Mouse (Mus musculus) gastrocnemius, postnatal 14 days (tissue): ENCODE measurements around the gene Gm21976. TPM values are rescaled to one million over a fixed set of nuclear protein-coding genes. Genes with fewer than 3 reads are reported as not detected.

Experiments used
- DNase-seq: peaks from one replicate; pipeline ENCODE4 v3.0.0; 2021; ENCODE audit warnings: mixed read lengths
- intact Hi-C: fragments of 180-260 bp; cut with DNase I; formaldehyde crosslinking; loops from one replicate; pipeline ENCODE4 v1.15.1; 2025; ENCODE audit warnings: low total_unique reads
- total RNA-seq, 2 experiments: library from RNA; stranded (reverse); gene quantifications; 2 replicates each; pipeline ENCODE4 v1.2.3; 2021

Gene Gm21976
- total RNA-seq, 2 experiments from 2014 or later: not detected

DNA sequence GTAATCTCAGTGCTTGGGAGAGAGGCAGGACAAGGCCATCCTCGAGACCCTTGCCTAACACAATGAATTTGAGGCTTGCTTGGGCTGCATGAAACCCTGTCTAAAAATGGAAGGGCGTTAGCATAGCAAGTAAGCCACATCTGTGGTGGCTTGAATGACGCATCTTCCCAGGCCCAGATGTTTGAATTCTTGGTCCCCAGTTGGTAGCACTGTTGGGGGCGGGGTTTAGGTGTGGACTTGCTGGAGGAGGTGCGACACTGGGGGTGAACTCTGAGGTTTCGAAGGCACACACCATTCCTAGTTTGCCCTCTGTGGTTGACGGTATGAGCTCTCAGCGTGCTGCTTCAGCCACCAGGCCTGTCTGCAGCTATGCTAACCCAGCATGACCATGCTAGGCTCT, 12.0 kb downstream of the Gm21976 start:
- intact Hi-C loops: no loop called here
- no peak for DNase-seq

DNA sequence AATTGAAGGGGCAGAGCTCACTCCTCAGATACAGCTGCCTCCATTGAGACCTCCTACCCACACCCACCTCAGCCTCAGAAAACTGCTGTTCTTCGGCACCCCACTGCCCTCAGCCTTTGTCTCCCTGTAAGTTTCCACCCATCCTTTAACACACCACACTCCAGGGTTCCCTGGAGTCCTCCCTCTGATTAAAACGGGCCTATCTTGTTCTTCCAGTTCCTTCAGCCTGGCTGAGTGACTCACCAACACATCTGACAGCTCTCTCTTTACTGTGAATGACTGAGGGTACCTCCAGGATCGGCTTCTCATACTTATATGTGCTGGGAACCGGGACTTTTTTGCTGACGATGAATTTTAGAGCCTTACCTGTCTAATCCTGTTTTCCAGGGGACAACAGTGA, 16.4 kb downstream of the Gm21976 start:
- DNase-seq: no peak

DNA sequence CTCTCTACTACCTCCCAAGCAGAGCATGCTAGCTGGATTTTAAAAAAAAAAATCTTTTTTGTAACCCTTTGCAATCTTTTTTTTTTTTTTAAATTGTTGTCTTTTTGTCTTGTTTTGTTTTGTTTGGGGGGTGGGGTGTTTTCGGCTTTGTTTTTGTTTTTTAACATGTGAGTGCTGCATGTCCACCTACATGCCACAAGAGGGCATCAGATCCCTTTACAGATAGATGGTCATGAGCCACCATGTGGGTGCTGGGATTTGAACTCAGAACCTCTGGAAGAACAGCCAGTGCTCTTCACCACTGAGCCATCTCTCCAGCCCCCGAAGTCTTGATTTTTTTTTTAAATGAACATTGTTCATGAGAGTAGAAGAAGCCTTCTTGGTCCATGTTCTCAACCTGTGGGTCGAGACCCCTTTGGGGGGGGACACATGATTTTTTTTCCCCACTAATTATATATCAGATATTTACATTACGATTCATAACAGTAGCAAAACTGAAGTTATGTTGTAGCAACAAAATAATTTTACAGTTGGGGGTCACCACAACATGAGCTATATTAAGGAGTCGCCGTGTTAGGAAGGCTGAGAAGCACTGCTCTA, 18.3 kb downstream of the Gm21976 start:
- intact Hi-C loops: no loop called here
- DNase-seq: no peak

More for the DNA sequence above, 16.4 kb downstream of the Gm21976 start:
- intact Hi-C loops: no loop called here

DNA sequence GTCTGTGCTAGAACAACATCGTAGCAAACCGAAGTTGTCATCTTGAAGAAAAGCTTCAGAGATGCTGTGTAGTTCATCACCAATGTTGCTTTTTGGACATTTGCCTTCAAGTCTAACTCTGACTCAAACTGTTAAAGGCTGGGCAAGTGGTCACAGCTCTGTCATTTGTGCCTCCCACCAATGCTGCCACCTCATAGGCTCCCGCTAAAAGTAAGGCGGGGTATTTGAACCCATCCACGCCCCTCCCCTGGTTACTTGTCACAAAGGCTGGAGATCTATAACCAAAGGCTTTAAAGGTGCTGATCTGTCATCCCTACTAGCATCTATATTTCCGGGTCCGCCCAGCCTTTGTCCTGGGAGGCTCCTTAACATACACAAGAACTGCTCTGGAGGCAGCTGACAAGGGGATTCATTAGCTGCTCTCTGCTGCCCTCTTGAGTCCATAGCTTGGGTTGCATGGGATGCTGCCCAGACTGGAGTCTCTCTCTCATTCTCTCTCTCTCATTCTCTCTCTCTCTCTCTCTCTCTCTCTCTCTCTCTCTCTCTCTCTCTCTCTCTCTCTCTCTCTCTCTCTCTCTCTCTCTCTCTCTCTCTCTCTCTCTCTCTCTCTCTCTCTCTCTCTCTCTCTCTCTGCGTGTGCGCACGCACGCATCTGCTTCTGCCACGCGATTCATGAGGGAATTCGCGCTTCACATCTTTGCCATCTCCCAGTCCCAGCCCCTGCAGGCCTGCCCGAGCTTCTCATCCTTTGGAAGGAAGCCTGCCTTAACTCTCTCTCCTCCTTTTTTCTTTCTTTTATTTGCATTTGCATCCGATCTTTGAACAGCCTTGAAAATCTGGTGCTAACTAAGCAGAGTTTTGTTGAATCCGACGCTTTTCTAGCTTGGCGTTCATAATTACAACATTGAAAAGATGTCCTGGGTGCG, 19.4 kb downstream of the Gm21976 start:
- peak; percentile 54 for DNase-seq
- intact Hi-C loops: no loop called here

DNA sequence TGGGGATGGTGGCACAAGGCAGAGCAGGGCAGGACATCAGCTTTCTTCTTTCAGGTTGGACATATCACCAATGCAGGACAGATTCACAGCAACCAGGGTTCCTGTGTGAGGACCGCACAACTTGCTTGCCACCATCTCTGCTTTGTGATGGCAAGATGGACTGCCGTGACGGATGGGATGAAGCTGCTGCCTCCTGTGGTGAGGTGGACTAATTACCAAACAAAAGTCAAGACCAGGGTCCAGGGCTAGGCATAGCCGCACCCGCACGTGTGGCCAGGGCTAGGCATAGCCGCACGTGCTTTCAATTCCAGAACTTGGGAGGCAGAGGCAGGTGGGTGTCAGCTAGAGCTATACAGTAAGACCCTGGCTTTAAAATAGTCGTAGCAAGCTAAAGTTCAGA, 25.6 kb downstream of the Gm21976 start:
- intact Hi-C loops: no loop called here

DNA sequence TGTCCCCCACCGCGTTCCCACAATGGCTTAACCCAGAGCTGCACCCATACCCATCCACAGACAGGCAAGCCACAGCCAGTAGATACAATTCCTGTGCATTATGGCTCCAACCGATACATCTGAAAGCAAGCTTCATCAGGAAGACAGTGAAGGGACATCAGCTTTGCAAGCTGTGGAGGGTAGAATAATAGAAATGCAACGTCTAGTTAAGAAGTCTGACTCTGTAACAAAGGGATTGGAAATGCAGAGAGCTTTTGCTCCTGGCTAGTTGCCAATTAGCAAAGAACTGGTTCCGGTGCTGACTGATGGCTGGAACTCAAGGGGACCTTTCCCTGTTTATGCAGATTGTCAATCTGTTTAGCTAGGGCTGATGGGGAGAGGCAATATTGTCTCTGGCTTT, 26.7 kb downstream of the Gm21976 start:
- intact Hi-C loops: no loop called here
- DNase-seq: no peak

More for the DNA sequence above, 25.6 kb downstream of the Gm21976 start:
- no peak for DNase-seq

DNA sequence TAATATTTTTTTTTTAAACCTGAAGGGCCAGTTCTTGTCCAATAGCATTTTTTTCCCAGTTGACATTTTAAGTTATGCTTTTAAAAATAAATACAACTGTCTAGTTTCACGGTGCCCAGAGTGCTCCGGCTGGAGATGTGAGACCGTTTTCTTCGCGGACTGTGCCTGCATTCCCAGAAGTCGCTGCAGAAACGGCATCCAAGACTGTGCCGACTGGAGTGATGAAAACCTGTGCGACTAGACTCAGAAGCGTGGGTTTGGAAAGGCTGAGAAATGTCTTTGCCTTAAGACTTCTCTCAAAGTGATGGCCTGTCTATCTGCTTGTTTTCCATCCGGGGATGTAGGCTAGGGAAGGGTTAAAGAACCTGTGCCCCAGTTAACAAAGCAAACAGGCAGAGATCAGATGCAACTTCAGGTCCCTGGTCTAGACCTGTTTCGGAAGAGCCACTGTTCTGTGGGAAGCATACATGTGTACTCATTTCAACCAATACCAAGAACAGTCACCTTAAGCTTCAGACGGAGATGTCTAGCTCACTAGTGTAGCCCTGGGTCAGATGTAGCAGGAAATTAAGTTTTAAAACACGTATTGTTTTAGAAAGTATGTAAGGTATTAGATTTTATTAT, 27.3 kb downstream of the Gm21976 start:
- intact Hi-C loops: no loop called here

DNA sequence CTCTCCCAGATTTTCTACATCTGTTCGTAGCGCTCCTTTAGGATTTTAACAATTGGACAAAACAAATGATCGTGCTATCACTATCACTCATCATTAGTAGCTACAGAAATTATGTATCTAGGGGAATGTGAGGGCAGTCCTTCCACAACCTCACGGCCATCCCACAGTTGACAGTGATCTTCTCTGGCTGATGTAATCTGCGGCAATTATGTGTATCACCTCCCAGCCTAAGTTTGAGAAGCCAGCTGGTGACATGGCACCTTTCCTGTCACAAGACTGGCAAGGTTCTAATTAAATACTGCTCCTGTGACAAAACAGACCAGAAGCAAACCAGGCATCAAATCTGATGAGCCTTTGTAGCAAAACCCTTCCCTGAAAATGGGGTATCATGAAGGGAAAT, 28.3 kb downstream of the Gm21976 start:
- no peak for DNase-seq
- intact Hi-C loops: no loop called here

More for the DNA sequence above, 27.3 kb downstream of the Gm21976 start:
- no peak for DNase-seq

DNA sequence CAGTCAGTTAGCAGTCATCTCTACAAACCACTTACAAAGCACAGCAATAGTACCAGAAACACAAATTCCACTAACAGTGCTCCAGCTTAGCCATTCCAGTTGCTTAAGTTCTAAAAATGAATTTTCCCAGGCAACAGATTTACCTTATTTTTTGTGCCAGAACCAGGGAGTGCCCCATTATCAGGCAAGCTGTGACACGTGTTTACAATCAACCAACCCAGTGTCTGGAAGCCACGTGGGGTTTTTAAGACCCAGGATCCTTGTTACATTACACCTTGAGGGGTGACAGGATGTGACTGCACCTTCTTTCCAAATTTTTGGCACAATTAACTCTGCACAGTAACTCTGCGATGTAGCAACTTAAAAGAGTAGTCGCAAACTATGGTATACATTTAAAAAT, 29.0 kb downstream of the Gm21976 start:
- intact Hi-C loops: no loop called here
- no peak for DNase-seq

DNA sequence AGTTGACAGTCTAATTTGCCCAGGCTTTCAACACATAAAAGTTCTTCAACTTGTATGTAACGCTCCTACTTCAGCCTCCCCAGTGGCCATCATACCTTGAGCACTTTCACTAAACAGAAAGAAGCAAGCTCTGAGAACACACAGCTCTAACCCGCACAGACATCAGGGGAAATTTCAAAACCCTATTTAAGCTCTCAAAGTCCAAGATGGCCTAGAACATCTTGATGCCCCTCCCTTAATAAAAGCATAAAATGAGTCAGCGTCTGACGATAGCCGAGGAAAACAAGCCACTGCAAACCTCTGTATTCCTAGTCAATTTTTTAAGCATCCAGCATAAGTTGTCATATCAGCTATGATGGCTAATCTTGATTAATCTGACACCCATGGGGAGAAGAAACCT, 31.9 kb downstream of the Gm21976 start:
- DNase-seq: no peak
- intact Hi-C loops: no loop called here

DNA sequence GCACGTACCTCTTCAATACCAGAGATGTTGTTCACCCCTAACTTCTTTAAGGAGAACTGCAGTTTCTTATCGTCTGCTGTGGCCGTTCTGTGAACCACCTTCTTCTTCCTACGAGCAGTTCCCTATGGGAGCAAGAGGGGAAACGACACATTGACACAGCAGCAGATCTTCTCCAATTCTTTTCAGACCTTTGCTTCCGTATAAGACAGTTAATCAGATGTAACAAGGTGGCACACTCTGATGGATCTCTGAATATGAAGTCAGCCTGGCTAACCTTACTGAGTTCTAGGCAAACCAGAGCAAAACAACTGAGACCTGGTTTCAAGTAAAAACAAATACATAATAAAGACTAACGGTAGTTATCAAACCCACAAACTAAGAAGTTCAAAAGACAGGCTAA, 33.9 kb downstream of the Gm21976 start:
- DNase-seq: no peak
- intact Hi-C loops: no loop called here

DNA sequence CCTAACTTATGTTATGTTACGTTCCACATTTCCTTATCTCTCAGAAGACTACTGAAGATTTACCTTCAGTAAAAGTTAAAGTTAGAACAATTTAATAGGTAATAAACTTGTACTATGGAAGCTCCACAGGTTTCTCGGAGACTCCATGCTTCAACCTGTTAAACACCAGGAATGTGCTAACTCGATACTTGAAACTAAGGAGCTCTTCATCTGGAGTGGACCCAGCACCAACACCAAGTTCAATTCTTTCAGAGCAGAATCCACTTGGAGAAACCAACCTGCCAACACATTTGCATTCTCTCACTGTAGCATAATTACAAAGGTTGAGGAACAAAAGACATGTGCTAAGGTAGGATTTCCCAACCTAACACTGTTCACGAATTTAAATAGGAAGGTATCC, 35.4 kb downstream of the Gm21976 start:
- no peak for DNase-seq
- intact Hi-C loops: no loop called here

DNA sequence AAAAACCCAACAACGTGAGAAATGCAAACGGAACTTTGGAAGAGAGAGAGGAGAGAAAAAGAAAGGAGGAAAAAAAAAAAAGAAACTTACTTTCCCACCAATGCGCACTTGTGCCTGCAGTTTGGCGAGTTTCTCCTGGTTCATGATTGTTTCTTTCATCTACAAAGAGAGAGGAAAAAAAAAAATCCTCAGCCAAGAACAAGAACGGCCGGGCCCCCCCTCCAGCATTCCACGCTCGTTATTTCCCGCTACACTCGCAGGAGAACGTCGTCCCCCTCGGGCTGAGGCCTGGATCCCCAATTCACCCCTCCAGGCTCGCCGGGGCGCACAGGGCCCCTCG, 36.4 kb downstream of the Gm21976 start:
- no peak for DNase-seq
- intact Hi-C loops: no loop called here

DNA sequence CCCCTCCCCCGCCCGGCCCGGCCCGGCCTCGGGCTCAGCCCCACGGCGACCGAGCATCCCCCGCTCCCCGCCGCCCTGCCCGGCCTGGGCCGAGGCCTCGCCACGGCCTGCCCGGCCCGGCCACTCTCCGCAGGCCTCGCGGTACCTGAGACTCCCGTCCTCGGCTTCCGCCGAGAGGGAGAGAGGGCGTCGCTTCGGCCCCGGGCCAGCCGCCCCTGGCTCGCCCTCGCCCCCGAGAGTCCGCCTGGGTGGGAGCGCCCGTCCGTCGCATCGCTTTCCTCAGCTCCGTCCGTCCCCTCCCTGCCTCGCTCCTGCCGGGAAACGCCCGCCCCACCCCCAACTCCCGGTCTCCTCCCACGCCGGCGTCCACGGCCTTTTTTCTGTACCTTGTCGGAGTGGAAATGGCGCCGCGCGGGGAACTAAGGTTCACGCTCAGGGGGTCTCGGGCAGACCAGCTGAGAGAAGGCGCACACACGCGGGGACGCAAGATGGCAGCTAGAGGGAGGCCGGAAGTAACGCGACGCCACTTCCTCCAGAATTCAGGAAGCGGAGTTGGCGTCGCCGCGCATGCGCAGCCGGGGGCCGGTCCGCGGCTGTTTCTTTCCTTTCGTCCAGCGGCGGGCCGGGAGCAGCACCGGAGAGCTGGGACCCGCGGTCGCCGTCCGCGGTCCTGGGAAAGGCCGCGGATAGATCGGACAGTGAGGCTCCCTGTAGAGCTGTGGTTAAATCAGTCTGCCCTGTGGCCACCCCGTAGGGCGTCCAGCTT, 37.0 kb downstream of the Gm21976 start, which contains the start of gene Btf3:
TSS of gene Btf3 (minus strand) at position 527 of the 766 bp plus-strand sequence.
- peak; percentile 94 for DNase-seq
- intact Hi-C loops: no loop called here

DNA sequence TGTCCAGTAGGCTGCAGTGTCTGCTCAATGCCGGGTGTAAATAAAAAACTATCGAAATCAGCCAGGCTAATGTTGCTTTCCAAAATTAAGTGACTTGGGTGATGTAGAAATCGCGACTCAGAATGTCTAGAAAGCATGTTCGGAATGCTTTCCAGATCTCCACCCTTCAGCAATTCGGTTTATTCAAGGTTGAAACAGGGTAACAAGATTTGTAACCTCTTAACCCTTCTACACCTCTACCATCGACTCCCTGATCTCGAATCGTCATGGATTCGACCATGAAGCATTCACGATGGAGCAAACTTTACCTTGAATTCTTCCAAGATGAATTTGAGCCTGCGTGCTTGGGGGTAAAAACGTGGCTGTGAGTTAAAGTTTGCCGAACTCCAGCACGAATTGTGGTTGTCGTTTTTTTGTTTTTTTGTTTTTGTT, 37.6 kb downstream of the Gm21976 start:
- intact Hi-C loops: no loop called here
- no peak for DNase-seq

DNA sequence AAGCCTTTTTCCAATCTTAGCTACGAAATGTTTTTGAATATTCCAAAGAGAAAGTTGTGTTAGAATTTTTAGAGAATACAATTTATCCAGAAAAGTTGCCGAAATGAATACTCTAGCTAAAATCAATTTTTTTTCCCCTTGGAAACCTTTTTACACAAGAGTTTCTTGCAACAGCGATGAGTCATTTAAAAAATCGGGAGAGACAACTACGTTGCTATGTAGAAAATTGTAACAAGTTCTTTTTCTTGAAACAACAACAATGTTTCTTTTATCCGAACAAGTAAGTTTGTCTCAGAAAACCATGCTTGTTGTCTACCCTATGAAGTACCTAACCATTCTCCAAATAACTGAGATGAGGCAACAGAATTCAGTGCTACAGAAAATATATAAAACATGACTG, 38.2 kb downstream of the Gm21976 start:
- DNase-seq: no peak
- intact Hi-C loops: no loop called here

DNA sequence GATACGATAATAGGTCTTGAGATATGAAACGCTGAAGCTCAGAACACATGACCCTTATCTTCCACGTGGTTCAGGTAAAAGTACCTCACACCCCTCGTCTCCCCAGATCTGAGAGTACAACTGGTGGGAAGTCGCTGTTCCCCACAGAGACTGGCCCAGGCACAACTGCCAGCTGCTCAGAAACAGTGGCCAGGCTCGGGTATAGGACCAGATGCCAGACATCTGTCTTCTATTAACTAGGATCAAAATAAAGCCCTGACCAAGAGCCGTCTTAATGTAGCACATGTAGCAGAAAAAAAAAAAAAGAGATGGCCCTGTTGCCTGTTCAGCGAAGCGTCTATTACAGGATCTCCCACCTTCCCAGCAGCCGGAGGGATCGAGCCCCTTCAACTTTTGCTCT, 45.3 kb downstream of the Gm21976 start:
- intact Hi-C loops: no loop called here

DNA sequence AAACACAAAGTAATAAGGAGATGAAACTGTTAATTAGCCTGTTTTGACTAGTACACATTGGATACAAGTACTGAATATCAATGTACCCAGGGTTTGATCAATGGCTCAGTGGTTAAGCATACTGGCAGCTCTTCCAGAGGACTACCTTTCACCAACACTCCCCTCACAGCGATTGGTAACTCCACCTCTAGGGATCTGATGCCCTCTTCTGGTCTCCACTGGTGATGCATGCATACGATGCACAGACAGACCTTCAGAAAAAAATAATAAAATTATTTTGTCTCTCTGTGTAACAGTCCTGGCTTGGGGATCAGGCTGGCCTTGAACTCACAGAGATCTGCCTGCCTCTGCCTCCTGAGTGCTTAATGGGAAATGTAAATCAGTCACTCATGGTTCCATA, 52.4 kb downstream of the Gm21976 start:
- peak; percentile 7 for DNase-seq
- intact Hi-C loops: no loop called here

More for the DNA sequence above, 45.3 kb downstream of the Gm21976 start:
- no peak for DNase-seq

DNA sequence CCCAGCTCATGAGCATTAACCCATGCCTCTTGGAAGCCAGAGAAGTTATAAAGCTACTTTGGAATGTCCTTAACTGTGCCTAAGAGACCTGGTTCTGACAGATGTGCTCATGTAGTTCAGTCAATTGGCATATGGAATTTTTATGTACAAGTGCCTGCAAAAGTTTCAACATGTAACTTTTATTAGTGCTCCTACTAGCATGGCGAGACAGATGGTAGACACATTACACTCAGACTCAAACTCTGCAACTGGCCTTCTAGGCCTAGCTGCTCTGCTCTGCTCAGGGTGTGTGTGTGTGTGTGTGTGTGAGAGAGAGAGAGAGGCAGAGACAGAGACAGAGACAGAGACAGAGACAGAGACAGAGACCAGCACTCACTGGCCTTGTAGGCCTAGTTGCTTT, 56.5 kb downstream of the Gm21976 start:
- no peak for DNase-seq
- intact Hi-C loops: no loop called here

DNA sequence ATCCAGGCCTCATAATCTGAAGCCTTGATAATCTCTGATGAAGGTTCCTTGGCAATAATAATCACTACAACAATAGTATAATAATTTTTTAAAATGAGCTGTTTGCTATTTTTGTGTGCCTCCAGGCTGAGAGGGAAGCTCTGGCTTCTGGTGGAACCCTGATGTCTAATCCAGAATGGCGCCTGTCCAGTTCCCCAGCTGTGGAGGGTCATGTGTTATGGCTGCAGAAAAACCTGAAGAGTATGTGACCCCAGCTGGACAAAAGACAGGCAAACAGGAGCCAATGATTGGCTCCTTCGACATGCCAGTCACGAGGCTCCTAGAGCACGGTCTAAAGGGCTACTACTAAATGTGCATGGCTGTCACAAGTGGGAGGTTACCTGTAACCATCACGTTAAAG, 60.8 kb downstream of the Gm21976 start:
- intact Hi-C loops: no loop called here
- DNase-seq: peak; percentile 44
